Mouse (Mus musculus) Patski (cell line): Measurements from ENCODE around the gene Il1rl1. TPM values are rescaled to one million over a fixed set of nuclear protein-coding genes. Genes with fewer than 3 reads are reported as not detected.

ENCODE experiments used
- ATAC-seq: fragments of 100-300 bp; one replicate; pipeline ENCODE4 v1.8.0; 2021
- CTCF ChIA-PET: fragments of 350-600 bp; sonication (Branson Sonifier 250); formaldehyde crosslinking; loops from one replicate; lab custom pipeline; 2022; ENCODE audit warnings: inconsistent platforms; lab: Charles Lee
- POLR2A ChIA-PET: fragments of 350-600 bp; sonication (Branson Sonifier 250); formaldehyde crosslinking; loops from one replicate; lab custom pipeline; 2022; ENCODE audit warnings: antibody characterized with exemption, inconsistent platforms; lab: Charles Lee
- DNase-seq: peaks from one replicate; pipeline ENCODE4 v3.0.0-alpha.2; 2011; ENCODE audit warnings: low read depth, low spot score
- H3K27me3 ChIP-seq: fragments of 371-371 bp; one replicate; pipeline ENCODE4 v1.5.1; 2021
- CTCF ChIP-seq: fragments of 100-300 bp; IDR thresholded peaks from one replicate; pipeline ENCODE4 v1.5.1; 2021
- in situ Hi-C: fragments of 300-500 bp; cut with MboI; formaldehyde crosslinking; loops from 3 replicates; pipeline ENCODE4 v1.11.1; 2018; ENCODE audit warnings: low pct_unique_long_range_greater_than_20kb, mixed read lengths
- polyA plus RNA-seq: library from polyadenylated mRNA; unstranded; gene quantifications from one replicate; pipeline ENCODE4 v1.2.3, GENCODE M21; 2021

Gene Il1rl1
- polyA plus RNA-seq, 1 experiment from 2014 or later: 3.6 TPM

DNA sequence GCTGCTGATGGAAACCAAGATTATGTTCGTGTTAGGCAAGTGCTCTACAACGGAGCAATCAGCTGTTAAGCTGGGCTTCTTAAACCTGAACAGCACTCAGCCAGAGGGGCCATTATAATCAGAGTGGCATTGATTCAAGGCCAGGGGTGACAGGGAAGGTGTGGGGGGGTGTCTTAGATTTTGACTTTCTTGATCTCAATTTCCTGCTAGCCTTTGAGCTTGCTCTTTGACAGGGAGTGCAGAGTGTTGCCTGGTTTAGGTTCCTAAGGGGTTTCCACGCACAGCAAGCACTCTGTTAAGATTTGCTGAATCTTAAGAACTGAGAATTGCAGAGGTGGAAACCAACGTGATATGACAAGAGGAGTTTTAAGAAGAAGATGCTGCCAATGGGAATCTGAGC, 47.4 kb downstream of the Il1rl1 start:
- in situ Hi-C loops: no loop called here
- ATAC-seq: no peak
- no peak for TF ChIP-seq CTCF
- POLR2A ChIA-PET: no interaction called here
- no peak for DNase-seq
- H3K27me3 ChIP-seq: peaks cover 6% of the 10 kb centered on the region
- CTCF ChIA-PET: interaction anchor here (0.8 kb wide), 1 partner anchor 8 kb away, joined by 3 read pairs; no protein-coding TSS in a partner anchor

DNA sequence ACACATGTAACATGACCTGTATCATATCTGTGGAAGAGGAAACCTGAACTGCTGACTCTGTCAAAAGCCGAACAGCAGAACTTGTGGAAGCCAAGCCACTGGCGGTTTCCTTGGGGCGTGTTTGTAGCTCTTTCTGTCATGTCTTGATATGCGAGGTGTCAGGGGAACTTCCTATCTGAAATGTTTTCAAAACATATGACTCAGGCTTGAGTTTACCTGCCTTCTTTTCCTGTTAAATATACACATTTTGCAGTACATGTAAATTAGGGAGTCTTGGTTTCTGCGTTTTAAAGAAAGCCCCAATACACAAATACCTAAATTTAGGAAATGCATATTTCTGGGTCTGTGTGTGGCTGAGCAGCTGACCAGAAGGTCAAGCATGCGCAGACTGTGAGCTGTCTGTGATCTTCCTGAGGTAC, 50.1 kb downstream of the Il1rl1 start:
- in situ Hi-C loops: no loop called here
- CTCF ChIA-PET: interaction anchor here (1.3 kb wide), 1 partner anchor 11 kb away, joined by 3 read pairs; no protein-coding TSS in a partner anchor
- peaks cover 16% of the 10 kb centered on the region for H3K27me3 ChIP-seq
- no peak for TF ChIP-seq CTCF
- POLR2A ChIA-PET: no interaction called here
- ATAC-seq (no peak), DNase-seq (no peak)

GRCm38 (mm10) chr1:40494594-40494993, 65.2 kb downstream of the Il1rl1 start:
- no peak for DNase-seq
- POLR2A ChIA-PET: no interaction called here
- ATAC-seq: no peak
- in situ Hi-C loops: no loop called here
- peaks cover 10% of the 10 kb centered on the region for H3K27me3 ChIP-seq
- CTCF ChIA-PET: no interaction called here
- TF ChIP-seq CTCF: no peak

DNA sequence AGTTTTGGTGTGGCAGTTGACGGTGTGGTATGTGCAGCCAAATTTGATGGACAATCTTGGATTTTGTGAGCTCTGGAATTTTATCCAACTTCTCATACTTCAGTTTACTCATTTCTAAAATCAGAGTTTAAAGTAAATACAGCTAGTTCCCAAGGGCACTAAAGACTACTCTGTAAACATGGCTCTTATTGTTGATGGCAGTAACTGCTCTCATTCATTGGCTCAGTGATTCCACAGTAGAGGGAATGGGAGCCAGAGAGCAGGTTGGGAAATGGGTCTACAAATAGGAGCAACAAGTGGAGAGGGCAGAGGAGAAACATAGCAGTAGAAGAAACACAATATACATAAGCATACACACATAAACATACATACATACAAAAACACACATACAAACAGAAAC, 70.3 kb downstream of the Il1rl1 start:
- in situ Hi-C loops: no loop called here
- peaks cover 10% of the 10 kb centered on the region for H3K27me3 ChIP-seq
- ATAC-seq (no peak), DNase-seq (no peak)
- ChIA-PET POLR2A (no interaction called here), CTCF (no interaction called here)
- no peak for TF ChIP-seq CTCF

DNA sequence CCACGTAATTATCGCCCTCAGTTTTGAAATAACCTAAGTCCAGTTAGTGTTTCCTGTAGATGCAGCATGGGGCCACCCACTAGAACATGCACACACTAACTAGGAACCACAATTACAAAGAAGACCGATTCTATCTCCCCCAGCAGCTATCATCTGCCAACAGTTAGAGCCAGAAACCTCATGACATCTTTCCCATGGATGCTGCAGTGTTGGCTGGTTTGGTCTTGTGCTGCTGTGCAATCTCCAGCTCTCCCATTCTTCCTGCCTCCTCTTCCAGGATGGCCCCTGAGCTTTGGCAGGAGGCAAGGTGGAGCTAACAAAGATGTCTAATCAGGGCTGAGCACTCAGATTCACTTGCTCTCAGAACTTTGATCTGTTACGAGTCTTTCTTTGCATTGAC, 71.8 kb downstream of the Il1rl1 start:
- DNase-seq (no peak), ATAC-seq (no peak)
- ChIA-PET POLR2A (no interaction called here), CTCF (no interaction called here)
- TF ChIP-seq CTCF: no peak
- in situ Hi-C loops: no loop called here
- peaks cover 5% of the 10 kb centered on the region for H3K27me3 ChIP-seq

GRCm38 (mm10) chr1:40501546-40502398, 72.4 kb downstream of the Il1rl1 start:
- in situ Hi-C loops: no loop called here
- ChIA-PET CTCF (no interaction called here), POLR2A (no interaction called here)
- ATAC-seq: no peak
- no peak for DNase-seq
- peaks cover 5% of the 10 kb centered on the region for H3K27me3 ChIP-seq
- TF ChIP-seq CTCF: no peak

- TF ChIP-seq CTCF: no peak
- CTCF ChIA-PET: interaction anchor here (1.1 kb wide), 1 partner anchor 20 kb away, joined by 3 read pairs; no protein-coding TSS in a partner anchor
- ATAC-seq: no peak
- POLR2A ChIA-PET: no interaction called here
- DNase-seq: no peak
- no peaks in the 10 kb centered on the region for H3K27me3 ChIP-seq
- in situ Hi-C loops: no loop called here
These were observed 75.2 kb downstream of the Il1rl1 start for GRCm38 (mm10) chr1:40504548-40504947.

Other genes starting within 250 kb of the Il1rl1 start
- gene Il1r1, start 204.5 kb upstream of the Il1rl1 start, polyA plus RNA-seq: 32.6 TPM
- gene Il1rl2, start 105.0 kb upstream of the Il1rl1 start, polyA plus RNA-seq: not detected
- gene Il18r1, start 36.0 kb downstream of the Il1rl1 start, polyA plus RNA-seq: not detected
- gene Il18rap, start 85.8 kb downstream of the Il1rl1 start, polyA plus RNA-seq: 0.37 TPM
- not detected for gene Slc9a4, start 150.5 kb downstream of the Il1rl1 start, polyA plus RNA-seq